Mouse (Mus musculus) neutrophil, adult 5-6 weeks (primary cell): ENCODE data around the gene Uvrag. TPM values are rescaled to one million over a fixed set of nuclear protein-coding genes. Genes with fewer than 3 reads are reported as not detected.

Experiments used
- total RNA-seq: library from RNA; stranded (forward); fragments of 200-1000 nt; gene quantifications from 2 replicates; pipeline ENCODE4 v1.2.3, GENCODE M21; 2017

Gene Uvrag
- total RNA-seq, 1 experiment from 2014 or later, result 90.1 TPM

Other genes with a start within 250 kb of the Uvrag start
- 26.4 and 28.5 TPM in 2 replicates for gene Dgat2, start 41.6 kb upstream of the Uvrag start, total RNA-seq
- not detected in 2 replicates for gene Mogat2, start 97.5 kb upstream of the Uvrag start, total RNA-seq
- 0.37 and 0.93 TPM in 2 replicates for gene Map6, start 126.3 kb upstream of the Uvrag start, total RNA-seq
- gene Serpinh1, start 212.1 kb upstream of the Uvrag start, total RNA-seq, result 0.58 TPM in 1 of 2 replicates, not detected in the other
- 0.35 and 1.7 TPM in 2 replicates for gene Gdpd5, start 240.3 kb upstream of the Uvrag start, total RNA-seq